Comparison of ENCODE assay signal across 8 mouse cellular contexts in the genomic region with DNA sequence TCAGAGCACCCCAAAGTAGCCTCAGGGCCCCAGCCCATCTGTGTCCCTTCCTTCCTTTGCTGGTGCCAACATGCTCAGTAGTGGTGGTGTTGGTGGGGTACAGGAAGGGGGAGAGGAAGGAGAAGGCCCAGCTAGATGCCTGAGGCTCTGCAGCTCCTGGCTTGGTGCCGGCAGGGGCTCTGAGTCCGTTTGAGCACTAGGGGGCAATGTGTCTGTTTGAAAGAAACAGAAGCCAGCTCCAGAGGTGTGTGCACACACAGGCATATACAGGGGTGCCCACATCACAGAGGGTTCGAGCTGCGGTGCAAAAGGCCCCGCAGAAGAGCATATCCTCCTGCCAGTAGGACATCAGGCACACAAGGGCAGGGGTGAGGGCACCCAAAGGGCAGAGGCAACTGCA. TPM values are rescaled to one million over a fixed set of nuclear protein-coding genes. Genes with fewer than 3 reads are reported as not detected.
DNase-seq lines count a peak whose midpoint lies in the region; ATAC-seq and TF ChIP-seq lines count a peak whose summit lies in the region.

No protein-coding gene starts in this region.

- H3K4me1 ChIP-seq in bone marrow macrophage, adult 2 months (ENCODE audit: control insufficient read depth, insufficient read depth, low read length): no peaks in the 10 kb centered on the region
- peaks cover 31% of the 10 kb centered on the region for H3K4me1 ChIP-seq in hindbrain, embryonic 14.5 days (replicated peaks; ENCODE audit: control insufficient read depth, insufficient read depth, low read length)
- H3K4me1 ChIP-seq in megakaryocyte, embryonic 14.5 days: peaks cover 24% of the 10 kb centered on the region

- ATAC-seq in frontal cortex, adult (ENCODE audit: low TSS enrichment): peak; percentile 39
- peak; percentile 41; the same call in 1 of the 2 replicates for ATAC-seq in hindbrain, embryonic 14.5 days (ENCODE audit: low FRiP score)
- ATAC-seq in erythroid progenitor cell, adult 5-6 weeks (replicated peaks; ENCODE audit: low FRiP score, poor library complexity, severe bottlenecking): no peak

- peak; percentile 62 for TF ChIP-seq CTCF in bone marrow macrophage, adult 2 months (IDR thresholded peaks at IDR 0.05; ENCODE audit: low read depth, low read length)

- no peaks in the 10 kb centered on the region; the same call in 1 of the 2 replicates for H3K27me3 ChIP-seq in hindbrain, embryonic 14.5 days (ENCODE audit: control insufficient read depth, insufficient read depth, low read length)
- H3K27me3 ChIP-seq in megakaryocyte, embryonic 14.5 days (replicated peaks): peaks cover 94% of the 10 kb centered on the region

- H3K4me3 ChIP-seq in bone marrow macrophage, adult 2 months (ENCODE audit: insufficient read depth, low read length): no peak overlapping the region
- H3K4me3 ChIP-seq in hindbrain, embryonic 14.5 days (replicated peaks; ENCODE audit: low read length): 0 out of 2 replicates have a peak overlapping the region, but pooled peaks have one; percentile 92
- peak overlapping the region; percentile 38 for H3K4me3 ChIP-seq in megakaryocyte, embryonic 14.5 days (replicated peaks)

- no peak for TF ChIP-seq POLR2A in bone marrow macrophage, adult 2 months (IDR thresholded peaks at IDR 0.05; ENCODE audit: borderline replicate concordance, low read depth, low read length)

- peak overlapping the region; percentile 93 for H3K9ac ChIP-seq in hindbrain, embryonic 14.5 days

- no peaks in the 10 kb centered on the region for H3K9me3 ChIP-seq in hindbrain, embryonic 14.5 days (ENCODE audit: control insufficient read depth, low read length)
- H3K9me3 ChIP-seq in megakaryocyte, embryonic 14.5 days: peaks cover 10% of the 10 kb centered on the region

- WGBS in hindbrain, embryonic 14.5 days: under 1% methylated on average over 5 of the region's 5 CpGs

- H3K27ac ChIP-seq in bone marrow macrophage, adult 2 months (ENCODE audit: insufficient read depth, low read depth, low read length): no peak overlapping the region
- peak overlapping the region; percentile 89 for H3K27ac ChIP-seq in hindbrain, embryonic 14.5 days

- peak overlapping the region; percentile 99 for H3K4me2 ChIP-seq in hindbrain, embryonic 14.5 days (replicated peaks)

- peaks cover 4% of the 10 kb centered on the region for H3K36me3 ChIP-seq in hindbrain, embryonic 14.5 days (replicated peaks; ENCODE audit: control insufficient read depth, insufficient read depth)
- no peaks in the 10 kb centered on the region for H3K36me3 ChIP-seq in megakaryocyte, embryonic 14.5 days (replicated peaks; ENCODE audit: low read length)

- peak; percentile 72 for DNase-seq in ES-CJ7 (ENCODE audit: low read depth, low spot score)
- peak; percentile 89 for DNase-seq in hindbrain, embryonic 14.5 days (ENCODE audit: low spot score)
- peak; percentile 66 to 86 for DNase-seq in layer of hippocampus, postnatal 25 days (ENCODE audit: extremely low spot score in 1 of 2, low spot score in 1 of 2)
- peak; percentile 84 for DNase-seq in right cerebral cortex, postnatal 25 days

RNA-seq across cellular contexts. Expression of gene Mn1, which starts 3.0 kb away (rescaled TPM):
- polyA plus RNA-seq in bone marrow macrophage, adult 2 months (2012; ENCODE audit: insufficient read depth, insufficient read length, missing spikeins): 0.08 and 0.12 TPM in 2 replicates
- polyA plus RNA-seq in hindbrain, embryonic 14.5 days (2014; fragmentation: Nextera tagmentation; extraction: Ambion mirVana): 27.8 and 28.6 TPM in 2 replicates
- total RNA-seq in layer of hippocampus, postnatal 25 days (2021): 10 to 100 TPM; 40.0 to 40.1 TPM
- polyA plus RNA-seq in megakaryocyte, embryonic 14.5 days (2012; ENCODE audit: insufficient read depth, low replicate concordance): 0.04 and 0.54 TPM in 2 replicates
- total RNA-seq in erythroid progenitor cell, adult 5-6 weeks (2015; ENCODE audit: low replicate concordance): 0.36 TPM in 1 of 2 replicates, not detected in the other
- total RNA-seq in erythroid progenitor cell, adult 5-6 weeks (2017; ENCODE audit: low replicate concordance): 0.13 TPM in 1 of 2 replicates, not detected in the other

Comparison
In these comparisons a context has a peak if more than half of its experiments do, and no peak if none do; other contexts are left out.
1. RNA of gene Mn1, which starts 3.0 kb away (polyA plus RNA-seq): 27.8 to 28.6 TPM in hindbrain, embryonic 14.5 days; 0.08 to 0.12 TPM in bone marrow macrophage, adult 2 months and 0.04 to 0.54 TPM in megakaryocyte, embryonic 14.5 days; every median in the first group is over 10 times any median in the second.
2. Peak in every context shown above with its lines, with median percentiles within 50 percentile points of each other: DNase-seq.